Mouse (Mus musculus) limb, embryonic 10.5 days (tissue): Measurements from ENCODE around the gene Arl10. TPM values are rescaled to one million over a fixed set of nuclear protein-coding genes. Genes with fewer than 3 reads are reported as not detected.
A peak's percentile ranks its signal among the peaks of the same experiment; 100 is the strongest.

Experiments used
- DNase-seq: peaks from one replicate; pipeline ENCODE4 v3.0.0-alpha.2; 2017; ENCODE audit warnings: low spot score
- H3K27ac ChIP-seq: fragments of 300-500 bp; sonication (generic); 2 replicates; pipeline ENCODE4 v1.5.1; 2016; ENCODE audit warnings: mild to moderate bottlenecking
- H3K27me3 ChIP-seq: fragments of 300-500 bp; sonication (generic); 2 replicates; pipeline ENCODE4 v1.6.1; 2016; ENCODE audit warnings: low read depth, mild to moderate bottlenecking; ENCODE audit not compliant: poor library complexity, severe bottlenecking
- H3K36me3 ChIP-seq: fragments of 300-500 bp; sonication (generic); 2 replicates; pipeline ENCODE4 v1.6.1; 2016; ENCODE audit warnings: mild to moderate bottlenecking, moderate library complexity
- H3K4me1 ChIP-seq: fragments of 300-500 bp; sonication (generic); 2 replicates; pipeline ENCODE4 v1.6.1; 2016
- H3K4me3 ChIP-seq: fragments of 300-500 bp; sonication (generic); 2 replicates; pipeline ENCODE4 v1.5.1; 2016; ENCODE audit warnings: mild to moderate bottlenecking, moderate library complexity
- H3K9me3 ChIP-seq: fragments of 300-500 bp; sonication (generic); replicated peaks from 2 replicates; pipeline ENCODE4 v1.6.1; 2016; ENCODE audit warnings: mild to moderate bottlenecking
- WGBS: fragments of 180-500 bp; shearing (Covaris S2); methylation state at CpG from one replicate; pipeline ENCODE4 v1.1.7; 2016; 5-methylcytosine and 5-hydroxymethylcytosine counted together
- polyA plus RNA-seq: library from polyadenylated mRNA; unstranded; fragments of >200 nt; fragmentation: Nextera tagmentation; extraction: Ambion mirVana; gene quantifications from 2 replicates; pipeline ENCODE4 v1.2.1, GENCODE M21; 2016

Gene Arl10
- polyA plus RNA-seq, 1 experiment from 2014 or later, result 28.8 TPM

DNA sequence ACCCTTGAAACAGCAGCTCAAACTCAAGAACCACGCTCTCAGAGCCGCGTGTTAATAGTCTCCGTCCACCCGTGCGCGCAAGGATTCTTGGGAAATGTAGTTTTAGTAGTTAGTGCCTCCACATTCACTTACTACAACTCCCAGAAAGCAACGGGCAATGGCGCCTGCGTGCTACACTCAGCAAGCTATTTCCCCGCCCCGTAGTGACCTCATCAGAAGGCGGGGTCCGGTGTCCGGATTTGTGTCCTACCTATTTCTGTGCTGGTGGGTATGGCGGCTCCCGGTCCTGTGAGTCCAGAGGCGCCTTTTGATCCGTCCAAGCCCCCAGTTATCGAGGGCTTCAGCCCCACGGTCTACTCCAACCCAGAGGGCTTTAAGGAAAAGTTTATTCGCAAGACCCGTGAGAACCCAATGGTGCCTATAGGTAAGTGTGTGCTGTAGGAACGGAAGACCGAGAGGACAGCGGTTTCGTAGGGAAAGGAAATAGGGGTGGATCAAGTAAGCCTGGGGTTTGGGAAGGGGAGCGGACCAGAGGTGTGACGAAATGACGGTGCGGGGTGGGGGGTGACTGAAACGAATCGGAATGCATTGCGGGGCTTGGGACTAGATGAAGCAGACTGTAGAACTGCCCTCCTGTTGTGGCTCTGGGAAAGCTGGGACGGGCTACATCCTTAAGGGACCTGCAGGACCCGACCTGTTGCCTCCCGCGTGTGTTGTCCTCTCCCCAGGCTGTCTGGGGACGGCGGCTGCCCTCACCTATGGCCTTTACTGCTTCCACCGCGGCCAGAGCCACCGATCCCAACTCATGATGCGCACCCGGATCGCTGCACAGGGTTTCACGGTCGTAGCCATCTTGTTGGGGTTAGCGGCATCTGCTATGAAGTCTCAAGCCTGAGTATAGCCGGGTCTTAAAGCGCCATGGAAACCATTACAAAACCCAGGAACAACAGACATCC is 15.5 kb downstream of the Arl10 start, which contains the start of the genes Nop16 and Higd2a:
Gene Nop16, minus strand, starts transcription at position 95 of the 956 bp plus-strand sequence.
Gene Higd2a, plus strand, starts transcription at position 212 of the 956 bp plus-strand sequence.
- no peaks in the 10 kb centered on the region for H3K9me3 ChIP-seq
- H3K36me3 ChIP-seq, result peaks cover 47% of the 10 kb centered on the region
- H3K4me1 ChIP-seq, result peaks cover 11% of the 10 kb centered on the region
- no peaks in the 10 kb centered on the region for H3K27me3 ChIP-seq
- H3K27ac ChIP-seq, result peak within 1 kb of the TSS; percentile 85
- H3K4me3 ChIP-seq, result peak within 1 kb of the TSS; percentile 79
- WGBS, result under 1% methylated on average over 51 of the region's 51 CpGs
- DNase-seq, result peak; percentile 93

- peaks cover 35% of the 10 kb centered on the region for H3K36me3 ChIP-seq
- WGBS, result 95% methylated on average over 8 of the region's 8 CpGs
- H3K4me1 ChIP-seq, result peaks cover 18% of the 10 kb centered on the region
- no peak for DNase-seq
- peak overlapping the region; percentile 79; the same call in 1 of the 2 replicates for H3K4me3 ChIP-seq
- H3K27ac ChIP-seq, result no peak overlapping the region
- H3K27me3 ChIP-seq, result no peaks in the 10 kb centered on the region
- no peaks in the 10 kb centered on the region for H3K9me3 ChIP-seq
Observed at GRCm38 (mm10) chr13:54591776-54592356, 17.1 kb downstream of the Arl10 start.

DNA sequence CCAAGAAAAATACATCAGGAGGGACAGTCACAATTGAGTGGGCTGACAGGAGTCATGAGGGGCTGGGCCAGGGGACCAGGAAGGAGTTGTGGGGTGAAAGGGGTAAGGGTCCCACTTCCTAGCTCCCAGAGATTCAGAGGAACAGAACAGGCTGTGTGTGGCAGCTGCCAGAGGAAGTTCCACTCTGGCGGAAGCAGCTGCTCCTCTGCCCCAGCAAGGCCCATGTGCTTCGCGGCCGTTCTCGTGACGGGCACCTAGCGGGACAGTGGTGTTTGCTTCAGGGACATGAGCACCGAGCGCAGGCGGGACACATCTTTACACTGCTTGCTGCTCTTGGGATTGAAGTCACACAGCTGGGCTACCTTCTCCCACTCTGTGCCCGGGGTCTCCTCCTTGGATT is 18.8 kb downstream of the Arl10 start:
- no peak for DNase-seq
- 93% methylated on average over 11 of the region's 11 CpGs for WGBS
- H3K27ac ChIP-seq, result no peak overlapping the region
- peaks cover 26% of the 10 kb centered on the region for H3K36me3 ChIP-seq
- no peaks in the 10 kb centered on the region for H3K27me3 ChIP-seq
- H3K4me1 ChIP-seq, result peaks cover 18% of the 10 kb centered on the region
- H3K4me3 ChIP-seq, result no peak overlapping the region
- no peaks in the 10 kb centered on the region for H3K9me3 ChIP-seq

DNA sequence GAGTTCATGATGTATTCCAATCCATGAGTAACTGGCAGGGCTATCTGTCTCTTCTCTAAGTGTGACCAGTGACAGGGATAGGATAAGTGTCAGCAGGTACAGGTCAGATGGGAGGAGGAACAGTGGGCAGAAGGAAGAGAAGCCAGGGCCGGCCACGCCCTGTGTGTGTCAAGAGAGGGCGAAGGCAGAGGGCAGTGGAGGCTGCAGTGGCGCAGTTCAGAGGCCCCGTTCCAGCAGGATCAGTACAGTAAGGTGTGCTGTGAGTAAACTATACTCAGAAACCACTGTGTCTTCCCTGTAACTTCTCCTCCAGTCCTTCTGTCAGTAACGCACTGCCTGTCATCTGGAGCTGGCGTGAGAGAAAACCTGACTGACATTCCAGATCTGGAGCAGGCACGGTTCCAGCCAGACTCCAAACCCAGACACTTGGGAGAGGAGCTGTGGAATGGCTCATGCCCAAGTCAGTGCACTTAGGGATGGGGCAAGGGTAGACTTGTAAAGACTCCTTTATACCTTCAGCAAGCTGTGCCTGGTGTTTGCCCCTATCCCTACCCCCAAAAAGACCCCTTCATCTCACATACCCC is 21.4 kb downstream of the Arl10 start:
- Histone ChIP-seq H3K4me3 (no peak overlapping the region), H3K27me3 (no peaks in the 10 kb centered on the region), H3K9me3 (no peaks in the 10 kb centered on the region), H3K27ac (no peak overlapping the region), H3K4me1 (peaks cover 14% of the 10 kb centered on the region), H3K36me3 (peaks cover 35% of the 10 kb centered on the region)
- WGBS, result 85% methylated on average over 8 of the region's 8 CpGs
- no peak for DNase-seq

DNA sequence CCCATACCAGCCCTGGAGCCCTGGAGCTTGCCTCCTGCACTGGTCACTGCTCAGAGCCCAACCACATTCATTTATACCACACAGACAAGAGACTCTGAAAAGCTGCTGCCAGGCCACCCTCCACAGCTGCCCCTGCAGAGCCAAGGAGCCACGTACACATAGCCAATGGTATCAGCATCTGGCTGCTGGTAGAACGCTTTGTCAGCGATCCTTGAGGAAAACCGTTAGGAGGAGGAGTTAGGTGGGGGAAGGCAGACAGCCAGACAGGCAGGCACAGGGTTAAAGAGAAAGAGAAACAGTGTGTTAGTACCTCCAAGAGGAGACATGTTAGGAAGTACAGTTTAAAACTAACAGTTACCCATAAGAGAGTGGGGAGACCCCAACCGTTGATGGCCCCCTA is 22.1 kb downstream of the Arl10 start:
- Histone ChIP-seq H3K9me3 (no peaks in the 10 kb centered on the region), H3K27me3 (no peaks in the 10 kb centered on the region), H3K4me1 (peaks cover 7% of the 10 kb centered on the region; the same call in 1 of the 2 replicates), H3K27ac (no peak overlapping the region), H3K4me3 (no peak overlapping the region), H3K36me3 (peaks cover 33% of the 10 kb centered on the region)
- WGBS, result 76% methylated on average over 5 of the region's 5 CpGs
- DNase-seq, result no peak

- H3K27me3 ChIP-seq, result no peaks in the 10 kb centered on the region
- 86% methylated on average over 12 of the region's 12 CpGs for whole genome bisulfite sequencing
- peaks cover 23% of the 10 kb centered on the region for H3K36me3 ChIP-seq
- no peaks in the 10 kb centered on the region for H3K9me3 ChIP-seq
- H3K27ac ChIP-seq, result no peak overlapping the region
- no peak for DNase-seq
- no peak overlapping the region for H3K4me3 ChIP-seq
- H3K4me1 ChIP-seq, result peaks cover 24% of the 10 kb centered on the region
Observed at GRCm38 (mm10) chr13:54598622-54599143, 23.9 kb downstream of the Arl10 start.

- H3K4me3 ChIP-seq, result no peak overlapping the region
- H3K36me3 ChIP-seq, result peaks cover 16% of the 10 kb centered on the region
- DNase-seq, result no peak
- WGBS, result 27% methylated on average over 3 of the region's 3 CpGs
- H3K27ac ChIP-seq, result peak overlapping the region; percentile 64; the same call in 1 of the 2 replicates
- no peaks in the 10 kb centered on the region for H3K9me3 ChIP-seq
- peaks cover 27% of the 10 kb centered on the region for H3K4me1 ChIP-seq
- H3K27me3 ChIP-seq, result no peaks in the 10 kb centered on the region
Observed at GRCm38 (mm10) chr13:54602639-54603111, 27.9 kb downstream of the Arl10 start.

DNA sequence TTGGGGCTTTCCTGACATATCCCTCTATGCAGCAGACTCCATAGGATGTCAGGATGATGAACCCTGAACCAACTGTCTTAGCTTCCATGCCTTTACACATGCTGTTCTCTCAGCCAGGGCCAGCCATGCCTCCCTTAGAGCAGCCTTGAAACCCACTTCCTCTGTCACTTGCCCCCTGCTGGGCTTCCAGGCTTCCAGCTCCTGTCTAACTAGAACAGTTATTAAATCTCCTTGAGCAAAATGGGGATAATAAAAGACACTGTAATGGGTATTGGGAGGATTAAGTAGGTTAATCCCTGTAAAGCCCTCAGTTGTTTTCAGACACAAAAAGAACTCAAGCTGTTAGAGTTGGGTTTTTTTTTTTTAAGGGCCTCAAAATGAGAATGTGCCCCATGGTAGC is 28.7 kb downstream of the Arl10 start:
- Histone ChIP-seq H3K4me1 (peaks cover 28% of the 10 kb centered on the region), H3K36me3 (peaks cover 11% of the 10 kb centered on the region), H3K27me3 (peaks cover 5% of the 10 kb centered on the region), H3K9me3 (no peaks in the 10 kb centered on the region), H3K27ac (peak overlapping the region; percentile 64; the same call in 1 of the 2 replicates), H3K4me3 (no peak overlapping the region)
- DNase-seq, result no peak

GRCm38 (mm10) chr13:54604221-54604620 is 29.4 kb downstream of the Arl10 start:
- WGBS, result 69% methylated on average over 4 of the region's 4 CpGs
- DNase-seq, result no peak
- H3K9me3 ChIP-seq, result no peaks in the 10 kb centered on the region
- peaks cover 33% of the 10 kb centered on the region for H3K4me1 ChIP-seq
- H3K36me3 ChIP-seq, result peaks cover 3% of the 10 kb centered on the region
- H3K27ac ChIP-seq, result no peak overlapping the region
- H3K27me3 ChIP-seq, result peaks cover 13% of the 10 kb centered on the region
- no peak overlapping the region for H3K4me3 ChIP-seq

GRCm38 (mm10) chr13:54605426-54605825 is 30.6 kb downstream of the Arl10 start:
- no peak for DNase-seq
- Histone ChIP-seq H3K27ac (no peak overlapping the region), H3K4me1 (peaks cover 34% of the 10 kb centered on the region), H3K27me3 (peaks cover 25% of the 10 kb centered on the region), H3K9me3 (no peaks in the 10 kb centered on the region), H3K4me3 (no peak overlapping the region), H3K36me3 (no peaks in the 10 kb centered on the region)
- 83% methylated on average over 5 of the region's 5 CpGs for WGBS

DNA sequence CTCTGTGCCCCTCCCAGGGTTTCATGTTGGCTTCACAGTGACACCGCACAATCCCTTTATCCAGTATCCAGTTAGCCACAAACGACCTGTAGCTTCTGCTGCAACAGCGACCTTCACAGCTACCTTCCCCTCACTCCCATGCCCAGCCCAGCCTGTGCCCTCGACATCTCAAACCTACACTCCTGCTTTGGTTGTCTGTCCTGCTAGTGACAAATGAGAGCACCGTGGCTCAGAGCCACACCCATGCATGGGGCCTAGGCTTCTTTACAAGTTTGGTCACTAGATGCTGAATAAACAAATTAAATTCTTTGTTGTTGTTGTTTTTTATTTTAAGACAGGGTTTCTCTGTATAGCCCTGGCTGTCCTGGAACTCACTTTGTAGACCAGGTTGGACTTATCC is 32.4 kb downstream of the Arl10 start:
- Histone ChIP-seq H3K27ac (no peak overlapping the region), H3K36me3 (no peaks in the 10 kb centered on the region), H3K9me3 (no peaks in the 10 kb centered on the region), H3K4me3 (no peak overlapping the region), H3K4me1 (peaks cover 42% of the 10 kb centered on the region), H3K27me3 (peaks cover 34% of the 10 kb centered on the region)
- no peak for DNase-seq
- WGBS, result 66% methylated on average over 5 of the region's 5 CpGs

DNA sequence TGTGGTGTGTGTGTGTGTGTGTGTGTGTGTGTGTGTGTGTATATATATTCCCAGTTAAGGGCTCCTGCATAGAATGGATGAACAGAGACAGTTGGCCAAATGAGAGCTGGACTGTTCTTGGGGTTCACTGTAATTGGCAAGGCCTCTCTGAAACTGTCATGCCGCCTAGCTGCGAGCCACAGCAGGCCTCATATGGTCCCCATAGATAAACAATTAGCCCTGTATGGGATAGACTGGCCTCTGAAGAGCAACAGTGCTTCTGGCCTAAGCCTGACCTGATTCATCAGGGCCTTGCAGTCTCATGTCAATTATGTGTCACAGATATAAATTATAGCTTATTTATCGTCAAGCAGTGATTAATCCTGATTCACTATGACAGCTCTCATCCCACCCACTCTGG is 33.2 kb downstream of the Arl10 start:
- H3K36me3 ChIP-seq, result no peaks in the 10 kb centered on the region
- H3K4me3 ChIP-seq, result no peak overlapping the region
- H3K27me3 ChIP-seq, result peaks cover 34% of the 10 kb centered on the region
- 79% methylated on average over 3 of the region's 3 CpGs for WGBS
- H3K27ac ChIP-seq, result no peak overlapping the region
- DNase-seq, result no peak
- H3K9me3 ChIP-seq, result no peaks in the 10 kb centered on the region
- H3K4me1 ChIP-seq, result peaks cover 34% of the 10 kb centered on the region
